Mouse (Mus musculus) small intestine, adult 2 months (tissue): ENCODE measurements around the gene Hydin. TPM values are rescaled to one million over a fixed set of nuclear protein-coding genes. Genes with fewer than 3 reads are reported as not detected.

Source experiments
- H3K27ac ChIP-seq: fragments of 200-500 bp; 2 replicates; pipeline ENCODE4 v1.5.1; 2012; ENCODE audit warnings: low read depth, low read length, control low read depth, inconsistent platforms; ENCODE audit not compliant: insufficient read depth
- H3K27me3 ChIP-seq: fragments of 200-500 bp; 2 replicates; pipeline ENCODE4 v1.6.1; 2012; ENCODE audit warnings: mild to moderate bottlenecking, moderate library complexity, low read length, inconsistent platforms; ENCODE audit not compliant: control insufficient read depth, insufficient read depth
- H3K36me3 ChIP-seq: fragments of 200-500 bp; 2 replicates; pipeline ENCODE4 v1.6.1; 2012; ENCODE audit warnings: mild to moderate bottlenecking, low read length, control low read depth, inconsistent platforms; ENCODE audit not compliant: control insufficient read depth, insufficient read depth
- H3K4me1 ChIP-seq: fragments of 200-500 bp; 2 replicates; pipeline ENCODE4 v1.6.1; 2012; ENCODE audit warnings: low read length, inconsistent platforms, mixed read lengths; ENCODE audit not compliant: control insufficient read depth, insufficient read depth, insufficient read length
- H3K4me3 ChIP-seq: fragments of 200-500 bp; 2 replicates; pipeline ENCODE4 v1.5.1; 2012; ENCODE audit warnings: low read depth, mild to moderate bottlenecking, control low read depth, inconsistent platforms, low read length, moderate library complexity
- CTCF ChIP-seq: fragments of 200-500 bp; IDR thresholded peaks from 2 replicates; pipeline ENCODE4 v1.5.1; 2012; ENCODE audit warnings: low read depth, mild to moderate bottlenecking, control low read depth, inconsistent platforms, low read length, moderate library complexity, mixed read lengths; ENCODE audit not compliant: insufficient replicate concordance, insufficient read length; ENCODE audit errors: extremely low read depth
- POLR2A ChIP-seq: fragments of 200-500 bp; IDR thresholded peaks from 2 replicates; pipeline ENCODE4 v1.6.1; 2012; ENCODE audit warnings: low read depth, mild to moderate bottlenecking, control low read depth, inconsistent platforms, low read length, moderate library complexity
- WGBS: fragments of 180-500 bp; shearing (Covaris S2); methylation state at CpG from one replicate; pipeline ENCODE4 v1.1.7; 2018; 5-methylcytosine and 5-hydroxymethylcytosine counted together
- polyA plus RNA-seq: library from polyadenylated mRNA; depleted of rRNA; stranded (reverse); fragments of >200 nt; gene quantifications from 2 replicates; pipeline ENCODE4 v1.2.3, GENCODE M21; 2012

Hydin gene
- polyA plus RNA-seq, 1 experiment, result not detected

- Histone ChIP-seq H3K36me3 (no peaks in the 10 kb centered on the region), H3K4me3 (peak overlapping the region; percentile 93), H3K27ac (no peak overlapping the region), H3K27me3 (no peaks in the 10 kb centered on the region), H3K4me1 (peaks cover 13% of the 10 kb centered on the region; the same call in 1 of the 2 replicates)
- TF ChIP-seq POLR2A, result no peak
- no peak for TF ChIP-seq CTCF
- 10% methylated on average over 8 of the region's 8 CpGs for WGBS
These were observed 352.4 kb downstream of the Hydin start for GRCm38 (mm10) chr8:110619208-110619574.

DNA sequence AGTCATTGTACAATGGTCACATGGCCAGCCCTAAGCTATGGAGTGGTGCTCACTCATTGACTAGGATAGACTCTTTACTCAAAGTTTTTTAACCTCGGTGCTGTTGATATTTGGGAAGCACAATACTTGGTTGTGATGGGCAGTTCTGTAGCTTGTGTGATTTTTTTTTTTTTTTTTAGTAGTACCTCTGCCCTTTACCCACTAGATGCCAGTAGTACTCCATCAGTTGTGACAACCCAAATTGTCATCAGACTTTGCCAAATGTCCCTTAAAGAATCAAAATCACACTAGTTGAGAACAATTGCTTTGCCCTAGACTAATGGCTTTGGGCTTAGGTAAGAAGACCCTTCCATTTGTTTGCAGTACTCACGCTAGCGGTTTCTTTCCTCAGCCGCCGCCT lies 353.1 kb downstream of the Hydin start:
- Histone ChIP-seq H3K4me3 (no peak overlapping the region), H3K27me3 (no peaks in the 10 kb centered on the region), H3K36me3 (no peaks in the 10 kb centered on the region), H3K4me1 (peaks cover 13% of the 10 kb centered on the region; the same call in 1 of the 2 replicates), H3K27ac (no peak overlapping the region)
- WGBS, result 77% methylated on average over 5 of the region's 5 CpGs
- TF ChIP-seq POLR2A (no peak), CTCF (no peak)

GRCm38 (mm10) chr8:110626431-110626830 lies 359.7 kb downstream of the Hydin start:
- H3K4me3 ChIP-seq, result no peak overlapping the region
- WGBS, result 73% methylated on average over 4 of the region's 4 CpGs
- TF ChIP-seq POLR2A, result no peak
- no peak for TF ChIP-seq CTCF

DNA sequence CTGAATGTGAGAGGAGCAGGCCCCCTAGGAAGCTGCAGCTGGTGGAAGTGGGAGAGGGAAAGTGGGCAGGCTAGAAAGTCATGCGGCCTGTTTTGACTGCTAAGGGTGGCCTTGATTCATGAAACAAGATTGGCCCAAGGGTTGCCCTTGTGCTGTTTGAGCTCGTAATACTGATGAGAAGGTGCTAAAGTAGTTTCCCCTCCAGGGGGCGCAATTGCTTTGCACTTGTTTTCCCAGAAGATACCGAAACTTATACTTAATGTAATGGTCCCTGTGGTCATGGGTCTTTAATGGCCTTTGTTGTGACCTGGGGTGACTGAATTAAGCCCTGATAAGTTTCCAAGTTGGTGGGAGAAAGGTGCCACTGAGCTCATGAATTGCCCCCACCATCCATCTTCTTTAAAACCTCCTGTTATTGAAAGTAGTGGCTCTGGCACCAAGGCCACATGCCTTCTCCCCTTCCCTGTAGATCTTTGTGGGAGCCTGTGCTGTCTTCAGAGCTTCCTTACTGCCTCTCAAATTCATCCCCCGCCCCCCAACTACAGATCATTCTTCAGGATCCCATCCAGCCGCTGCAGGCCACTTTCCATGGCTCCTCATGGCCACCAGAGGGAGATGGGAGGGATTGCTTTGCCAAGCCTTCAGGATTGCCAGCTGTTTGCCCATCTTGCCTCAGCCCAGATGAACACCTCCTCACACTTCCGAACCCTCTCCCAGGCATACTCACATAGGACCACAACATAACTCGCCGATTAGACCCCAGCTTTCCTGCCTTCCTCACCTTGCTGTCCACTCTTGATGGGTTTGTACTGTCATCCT lies 362.7 kb downstream of the Hydin start:
- no peak overlapping the region for H3K27ac ChIP-seq
- H3K4me3 ChIP-seq, result no peak overlapping the region
- peaks cover 18% of the 10 kb centered on the region; the same call in 1 of the 2 replicates for H3K36me3 ChIP-seq
- WGBS, result 79% methylated on average over 9 of the region's 9 CpGs
- H3K4me1 ChIP-seq, result no peaks in the 10 kb centered on the region
- no peaks in the 10 kb centered on the region for H3K27me3 ChIP-seq
- no peak for TF ChIP-seq POLR2A
- TF ChIP-seq CTCF, result peak; percentile 44; the same call in 1 of the 2 replicates

More at GRCm38 (mm10) chr8:110626431-110626830, 359.7 kb downstream of the Hydin start:
- Histone ChIP-seq H3K36me3 (no peaks in the 10 kb centered on the region), H3K4me1 (no peaks in the 10 kb centered on the region), H3K27me3 (no peaks in the 10 kb centered on the region), H3K27ac (no peak overlapping the region)

GRCm38 (mm10) chr8:110630079-110630478 lies 363.3 kb downstream of the Hydin start:
- no peak for TF ChIP-seq POLR2A
- no peak for TF ChIP-seq CTCF
- no peak overlapping the region for H3K4me3 ChIP-seq
- peaks cover 25% of the 10 kb centered on the region; the same call in 1 of the 2 replicates for H3K36me3 ChIP-seq
- WGBS, result 84% methylated on average over 3 of the region's 3 CpGs
- H3K4me1 ChIP-seq, result no peaks in the 10 kb centered on the region
- H3K27ac ChIP-seq, result no peak overlapping the region
- no peaks in the 10 kb centered on the region for H3K27me3 ChIP-seq

DNA sequence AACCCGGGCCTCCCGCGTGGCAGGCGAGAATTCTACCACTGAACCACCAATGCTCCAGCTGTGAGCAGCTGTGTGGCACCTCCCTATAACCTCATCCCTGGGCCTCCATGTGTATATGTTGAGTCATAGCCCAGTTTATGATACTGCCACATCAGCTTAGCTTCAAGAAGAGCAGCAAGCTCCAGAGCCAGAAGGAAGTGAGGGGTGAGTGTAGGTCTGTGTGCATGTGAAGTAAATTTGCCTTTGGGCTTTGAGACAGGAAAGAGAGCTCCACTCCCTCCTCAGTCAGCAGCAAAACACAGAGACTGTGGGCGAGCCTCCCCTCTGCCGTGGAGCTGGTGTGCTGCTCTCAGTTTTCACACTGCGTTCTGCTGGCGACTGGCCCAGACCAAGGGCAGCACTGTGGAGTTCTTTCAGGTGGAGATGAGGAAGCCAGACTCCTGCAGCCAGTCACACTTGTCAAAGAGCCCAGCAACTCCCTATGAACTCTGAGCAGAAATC lies 363.8 kb downstream of the Hydin start:
- no peaks in the 10 kb centered on the region for H3K4me1 ChIP-seq
- 65% methylated on average over 8 of the region's 8 CpGs for WGBS
- H3K4me3 ChIP-seq, result peak overlapping the region; percentile 6
- no peaks in the 10 kb centered on the region for H3K27me3 ChIP-seq
- H3K36me3 ChIP-seq, result peaks cover 26% of the 10 kb centered on the region; the same call in 1 of the 2 replicates
- H3K27ac ChIP-seq, result no peak overlapping the region
- TF ChIP-seq POLR2A (no peak), CTCF (no peak)

DNA sequence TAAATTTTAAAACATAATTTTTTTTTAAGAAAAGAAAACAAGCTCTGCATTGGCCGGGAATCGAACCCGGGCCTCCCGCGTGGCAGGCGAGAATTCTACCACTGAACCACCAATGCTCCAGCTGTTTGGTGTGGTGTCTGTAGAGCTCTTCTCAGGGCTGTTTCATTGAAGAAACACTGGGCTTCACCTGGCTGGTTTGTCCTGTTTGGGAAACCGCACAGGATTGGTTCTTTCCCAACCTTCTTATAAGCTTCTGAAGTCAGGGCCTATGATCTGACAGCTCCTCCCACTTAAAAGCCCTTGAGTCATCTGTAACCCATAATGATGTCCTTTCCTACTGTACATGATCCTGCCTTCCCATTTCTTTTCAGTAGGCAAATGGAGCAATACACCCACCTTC lies 364.4 kb downstream of the Hydin start:
- peaks cover 30% of the 10 kb centered on the region for H3K36me3 ChIP-seq
- H3K4me1 ChIP-seq, result no peaks in the 10 kb centered on the region
- no peak for TF ChIP-seq POLR2A
- no peak for TF ChIP-seq CTCF
- 81% methylated on average over 7 of the region's 7 CpGs for WGBS
- no peak overlapping the region for H3K4me3 ChIP-seq
- H3K27ac ChIP-seq, result no peak overlapping the region
- no peaks in the 10 kb centered on the region for H3K27me3 ChIP-seq
